Mouse (Mus musculus): Measurements from ENCODE around the gene Ascc1. TPM values are rescaled to one million over a fixed set of nuclear protein-coding genes. Genes with fewer than 3 reads are reported as not detected.
"Not testable (repeated sequence)": the region's sequence is repeated elsewhere in the genome, so short reads cannot be mapped to it uniquely, and the experiment has no call there.

Ascc1 gene
- polyA plus RNA-seq, 1 experiment from 2014 or later = 50.2 TPM

- Histone ChIP-seq H3K9ac (ENCODE audit: low read length) (no peak overlapping the region), H3K9me3 (replicated peaks; ENCODE audit: control insufficient read depth, low read length) (no peaks in the 10 kb centered on the region), H3K4me3 (ENCODE audit: low read depth, low read length) (no peak overlapping the region), H3K27me3 (replicated peaks; ENCODE audit: control insufficient read depth, insufficient read depth, low read length) (no peaks in the 10 kb centered on the region), H3K4me1 (ENCODE audit: control insufficient read depth, insufficient read depth, low read length) (peaks cover 8% of the 10 kb centered on the region), H3K36me3 (ENCODE audit: control insufficient read depth, insufficient read depth, low read length) (peaks cover 32% of the 10 kb centered on the region), H3K27ac (ENCODE audit: low read depth, low read length) (no peak overlapping the region), H3K4me2 (ENCODE audit: low read length) (no peak overlapping the region)
- ATAC-seq (no peak), DNase-seq (ENCODE audit: low spot score) (peak; percentile 85)
- WGBS = 14% methylated on average over 7 of the region's 7 CpGs
These were observed 5.0 kb upstream of the Ascc1 start for GRCm38 (mm10) chr10:59997591-59997990.

- Histone ChIP-seq H3K9me3 (replicated peaks; ENCODE audit: control insufficient read depth, low read length) (no peaks in the 10 kb centered on the region), H3K36me3 (ENCODE audit: control insufficient read depth, insufficient read depth, low read length) (peaks cover 25% of the 10 kb centered on the region), H3K27ac (ENCODE audit: low read depth, low read length) (no peak overlapping the region), H3K4me2 (ENCODE audit: low read length) (no peak overlapping the region), H3K27me3 (replicated peaks; ENCODE audit: control insufficient read depth, insufficient read depth, low read length) (no peaks in the 10 kb centered on the region), H3K4me1 (ENCODE audit: control insufficient read depth, insufficient read depth, low read length) (peaks cover 14% of the 10 kb centered on the region), H3K9ac (ENCODE audit: low read length) (no peak overlapping the region), H3K4me3 (ENCODE audit: low read depth, low read length) (no peak overlapping the region)
- no peak for DNase-seq (ENCODE audit: low spot score)
- ATAC-seq = no peak
- 93% methylated on average over 3 of the region's 3 CpGs for WGBS
These were observed 3.5 kb upstream of the Ascc1 start for GRCm38 (mm10) chr10:59999057-59999456.

GRCm38 (mm10) chr10:60001663-60002062 is 942 bp upstream of the Ascc1 start:
- Histone ChIP-seq H3K4me1 (ENCODE audit: control insufficient read depth, insufficient read depth, low read length) (peaks cover 15% of the 10 kb centered on the region), H3K4me2 (ENCODE audit: low read length) (peak overlapping the region; percentile 72), H3K4me3 (ENCODE audit: low read depth, low read length) (peak overlapping the region; percentile 69)
- not testable (repeated sequence) for H3K9me3 ChIP-seq (replicated peaks; ENCODE audit: control insufficient read depth, low read length); ATAC-seq; DNase-seq (ENCODE audit: low spot score); H3K9ac ChIP-seq (ENCODE audit: low read length); H3K27ac ChIP-seq (ENCODE audit: low read depth, low read length); H3K36me3 ChIP-seq (ENCODE audit: control insufficient read depth, insufficient read depth, low read length); H3K27me3 ChIP-seq (replicated peaks; ENCODE audit: control insufficient read depth, insufficient read depth, low read length)
- WGBS = 82% methylated on average over 8 of the region's 8 CpGs

GRCm38 (mm10) chr10:60002203-60002602 is 402 bp upstream of the Ascc1 start:
- 4% methylated on average over 12 of the region's 12 CpGs for WGBS
- ATAC-seq (no peak), DNase-seq (ENCODE audit: low spot score) (no peak)
- Histone ChIP-seq H3K9me3 (replicated peaks; ENCODE audit: control insufficient read depth, low read length) (no peaks in the 10 kb centered on the region), H3K27me3 (replicated peaks; ENCODE audit: control insufficient read depth, insufficient read depth, low read length) (no peaks in the 10 kb centered on the region), H3K4me2 (ENCODE audit: low read length) (peak overlapping the region; percentile 72), H3K36me3 (ENCODE audit: control insufficient read depth, insufficient read depth, low read length) (peaks cover 6% of the 10 kb centered on the region; the same call in 1 of the 2 replicates), H3K4me1 (ENCODE audit: control insufficient read depth, insufficient read depth, low read length) (peaks cover 15% of the 10 kb centered on the region), H3K4me3 (ENCODE audit: low read depth, low read length) (peak overlapping the region; percentile 69), H3K9ac (ENCODE audit: low read length) (peak overlapping the region; percentile 79), H3K27ac (ENCODE audit: low read depth, low read length) (peak overlapping the region; percentile 99)

GRCm38 (mm10) chr10:60003213-60003752 is 678 bp downstream of the Ascc1 start:
- peak overlapping the region; percentile 99 for H3K27ac ChIP-seq (ENCODE audit: low read depth, low read length)

GRCm38 (mm10) chr10:60003847-60004246 is 1.2 kb downstream of the Ascc1 start:
- Histone ChIP-seq H3K36me3 (ENCODE audit: control insufficient read depth, insufficient read depth, low read length) (peaks cover 13% of the 10 kb centered on the region; the same call in 1 of the 2 replicates), H3K27ac (ENCODE audit: low read depth, low read length) (peak overlapping the region; percentile 99), H3K27me3 (replicated peaks; ENCODE audit: control insufficient read depth, insufficient read depth, low read length) (no peaks in the 10 kb centered on the region), H3K4me2 (ENCODE audit: low read length) (peak overlapping the region; percentile 72), H3K9me3 (replicated peaks; ENCODE audit: control insufficient read depth, low read length) (no peaks in the 10 kb centered on the region), H3K4me1 (ENCODE audit: control insufficient read depth, insufficient read depth, low read length) (peaks cover 15% of the 10 kb centered on the region), H3K9ac (ENCODE audit: low read length) (peak overlapping the region; percentile 79), H3K4me3 (ENCODE audit: low read depth, low read length) (peak overlapping the region; percentile 69)
- 67% methylated on average over 9 of the region's 9 CpGs for WGBS
- DNase-seq (ENCODE audit: low spot score) (no peak), ATAC-seq (no peak)

More at GRCm38 (mm10) chr10:60003213-60003752, 678 bp downstream of the Ascc1 start:
- no peaks in the 10 kb centered on the region for H3K27me3 ChIP-seq (replicated peaks; ENCODE audit: control insufficient read depth, insufficient read depth, low read length)
- under 1% methylated on average over 21 of the region's 21 CpGs for WGBS
- H3K4me2 ChIP-seq (ENCODE audit: low read length) = peak overlapping the region; percentile 72
- H3K4me3 ChIP-seq (ENCODE audit: low read depth, low read length) = peak overlapping the region; percentile 69
- peaks cover 13% of the 10 kb centered on the region; the same call in 1 of the 2 replicates for H3K36me3 ChIP-seq (ENCODE audit: control insufficient read depth, insufficient read depth, low read length)
- H3K4me1 ChIP-seq (ENCODE audit: control insufficient read depth, insufficient read depth, low read length) = peaks cover 15% of the 10 kb centered on the region
- peak overlapping the region; percentile 79 for H3K9ac ChIP-seq (ENCODE audit: low read length)
- H3K9me3 ChIP-seq (replicated peaks; ENCODE audit: control insufficient read depth, low read length) = no peaks in the 10 kb centered on the region
- no peak; the same call in 1 of the 2 replicates for ATAC-seq
- DNase-seq (ENCODE audit: low spot score) = no peak

- DNase-seq (ENCODE audit: low spot score) (no peak), ATAC-seq (no peak)
- Histone ChIP-seq H3K9me3 (replicated peaks; ENCODE audit: control insufficient read depth, low read length) (no peaks in the 10 kb centered on the region), H3K4me3 (ENCODE audit: low read depth, low read length) (no peak overlapping the region), H3K27ac (ENCODE audit: low read depth, low read length) (no peak overlapping the region), H3K4me2 (ENCODE audit: low read length) (no peak overlapping the region), H3K4me1 (ENCODE audit: control insufficient read depth, insufficient read depth, low read length) (peaks cover 15% of the 10 kb centered on the region), H3K9ac (ENCODE audit: low read length) (no peak overlapping the region), H3K36me3 (ENCODE audit: control insufficient read depth, insufficient read depth, low read length) (peaks cover 13% of the 10 kb centered on the region; the same call in 1 of the 2 replicates), H3K27me3 (replicated peaks; ENCODE audit: control insufficient read depth, insufficient read depth, low read length) (no peaks in the 10 kb centered on the region)
- WGBS = 56% methylated on average over 2 of the region's 2 CpGs
These were observed 2.7 kb downstream of the Ascc1 start for GRCm38 (mm10) chr10:60005264-60005663.

GRCm38 (mm10) chr10:60009115-60009514 is 6.5 kb downstream of the Ascc1 start:
- Histone ChIP-seq H3K9ac (ENCODE audit: low read length) (no peak overlapping the region), H3K4me2 (ENCODE audit: low read length) (no peak overlapping the region), H3K4me3 (ENCODE audit: low read depth, low read length) (no peak overlapping the region), H3K4me1 (ENCODE audit: control insufficient read depth, insufficient read depth, low read length) (peaks cover 2% of the 10 kb centered on the region; the same call in 1 of the 2 replicates), H3K27ac (ENCODE audit: low read depth, low read length) (no peak overlapping the region), H3K36me3 (ENCODE audit: control insufficient read depth, insufficient read depth, low read length) (peaks cover 21% of the 10 kb centered on the region), H3K27me3 (replicated peaks; ENCODE audit: control insufficient read depth, insufficient read depth, low read length) (no peaks in the 10 kb centered on the region), H3K9me3 (replicated peaks; ENCODE audit: control insufficient read depth, low read length) (no peaks in the 10 kb centered on the region)
- WGBS = 86% methylated on average over 3 of the region's 3 CpGs
- DNase-seq (ENCODE audit: low spot score) (no peak), ATAC-seq (no peak)

- Histone ChIP-seq H3K27ac (ENCODE audit: low read depth, low read length) (no peak overlapping the region), H3K36me3 (ENCODE audit: control insufficient read depth, insufficient read depth, low read length) (peaks cover 43% of the 10 kb centered on the region), H3K4me1 (ENCODE audit: control insufficient read depth, insufficient read depth, low read length) (no peaks in the 10 kb centered on the region), H3K9me3 (replicated peaks; ENCODE audit: control insufficient read depth, low read length) (no peaks in the 10 kb centered on the region), H3K9ac (ENCODE audit: low read length) (no peak overlapping the region), H3K4me3 (ENCODE audit: low read depth, low read length) (no peak overlapping the region), H3K27me3 (replicated peaks; ENCODE audit: control insufficient read depth, insufficient read depth, low read length) (no peaks in the 10 kb centered on the region), H3K4me2 (ENCODE audit: low read length) (no peak overlapping the region)
- ATAC-seq (no peak), DNase-seq (ENCODE audit: low spot score) (no peak)
- WGBS = 91% methylated on average over 6 of the region's 6 CpGs
These were observed 13.6 kb downstream of the Ascc1 start for GRCm38 (mm10) chr10:60016223-60016622.

All from forebrain, embryonic 14.5 days (tissue).